ENCODE assay signal across 9 mouse cellular contexts in the genomic region with DNA sequence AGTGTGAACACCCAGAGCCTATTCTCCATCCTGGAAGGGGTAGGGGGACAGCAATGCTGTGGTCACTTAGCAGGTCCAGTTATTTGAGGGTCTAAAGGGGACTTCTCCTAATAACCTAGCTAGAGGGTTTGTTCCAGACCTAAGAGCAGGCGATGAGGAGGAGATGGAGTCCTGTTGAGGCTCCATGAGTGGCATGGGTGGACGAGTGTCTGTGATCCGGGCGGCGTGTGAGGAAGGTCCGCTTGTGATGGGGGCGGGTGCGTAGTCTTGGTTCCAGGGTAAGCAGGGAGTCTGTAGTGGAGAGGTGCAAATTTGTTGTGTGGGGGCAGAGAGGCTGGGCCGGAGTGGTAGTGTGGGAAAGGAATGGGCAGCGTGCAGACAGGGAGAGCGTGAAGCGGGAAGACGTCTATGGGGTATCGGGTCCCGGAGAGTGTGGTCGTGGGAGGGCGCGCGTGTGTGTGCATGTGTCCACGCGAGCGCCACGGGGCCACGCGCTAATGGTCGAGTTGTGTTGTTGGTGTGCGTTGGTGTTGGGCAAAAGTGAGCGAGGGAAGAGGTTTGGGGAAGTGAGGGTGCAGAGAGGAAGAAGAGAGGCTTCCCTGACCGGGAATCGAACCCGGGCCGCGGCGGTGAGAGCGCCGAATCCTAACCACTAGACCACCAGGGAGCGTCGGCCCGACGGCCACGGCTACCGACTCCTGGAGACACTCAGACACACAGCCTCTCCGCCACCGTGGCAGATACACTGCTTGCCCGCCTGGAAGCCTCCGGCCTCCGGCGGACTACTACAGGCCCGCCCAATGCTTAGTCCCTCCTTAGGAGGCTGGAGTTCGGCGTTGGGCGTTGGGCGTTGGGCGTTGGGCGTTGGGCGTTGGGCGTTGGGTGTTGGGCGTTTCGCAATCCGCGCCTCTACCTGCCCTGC. TPM values are rescaled to one million over a fixed set of nuclear protein-coding genes. Genes with fewer than 3 reads are reported as not detected.
A peak's percentile ranks its signal among the peaks of the same experiment; 100 is the strongest.
DNase-seq lines count a peak whose midpoint lies in the region; ATAC-seq and TF ChIP-seq lines count a peak whose summit lies in the region.
"Not testable (repeated sequence)": the region's sequence is repeated elsewhere in the genome, so short reads cannot be mapped to it uniquely, and the experiment has no call there.
"Had no signal": no experiment of that assay in that cellular context is flagged by ENCODE, and none has a peak within 500 bp of the region (broad histone marks: within the 10 kb centered on the region; RNA-seq: fewer than 3 reads in every experiment).

No protein-coding gene starts in this region.

- not testable (repeated sequence) for H3K27ac ChIP-seq in liver, embryonic 14.5 days

- 9% methylated on average over 38 of the region's 61 CpGs for WGBS in liver, embryonic 14.5 days (ENCODE audit: insufficient replicate concordance)

- H3K4me1 ChIP-seq in liver, embryonic 14.5 days (replicated peaks; ENCODE audit: control insufficient read depth in 2 of 2, insufficient read depth in 2 of 2, low read length in 1 of 2): not testable (repeated sequence)

- not testable (repeated sequence) for TF ChIP-seq EP300 in liver, embryonic 14.5 days (IDR thresholded peaks at IDR 0.05; ENCODE audit: low read depth)

- peak overlapping the region; percentile 10 to 36 for H3K4me3 ChIP-seq in liver, embryonic 14.5 days (ENCODE audit: insufficient read depth in 1 of 2, low read depth in 2 of 2, low read length in 2 of 2)

- not testable (repeated sequence) for H3K9ac ChIP-seq in liver, embryonic 14.5 days (replicated peaks)

- not testable (repeated sequence) for TF ChIP-seq CTCF in liver, embryonic 14.5 days (IDR thresholded peaks at IDR 0.05; ENCODE audit: low read depth)

- not testable (repeated sequence) for H3K9me3 ChIP-seq in liver, embryonic 14.5 days (ENCODE audit: control insufficient read depth, low read length)

- peak; percentile 61 to 71 for DNase-seq in B cell, adult 2 months
- peak; percentile 31 to 37 for DNase-seq in cerebellum, postnatal 36 days
- DNase-seq in frontal cortex, postnatal 10 days (ENCODE audit: low spot score in 2 of 2): peak; percentile 66 to 67
- peak; percentile 43 for DNase-seq in heart, postnatal 25 days (ENCODE audit: low spot score)
- peak; percentile 50 to 63 for DNase-seq in kidney, postnatal 4 days
- not testable (repeated sequence) for DNase-seq in liver, embryonic 14.5 days (ENCODE audit: low read depth in 3 of 3, low spot score in 3 of 3)
- DNase-seq in naive thymus-derived CD4-positive, alpha-beta T cell, adult 2 months (ENCODE audit: low read depth): peak; percentile 27
- DNase-seq in spleen, postnatal 36 days (ENCODE audit: low spot score in 2 of 2): peak; percentile 28 to 42

- not testable (repeated sequence) for H3K36me3 ChIP-seq in liver, embryonic 14.5 days (replicated peaks; ENCODE audit: control insufficient read depth, insufficient read depth, low read depth)

- H3K4me2 ChIP-seq in liver, embryonic 14.5 days (ENCODE audit: low read depth): peak overlapping the region; percentile 50

- peaks cover 15% of the 10 kb centered on the region for H3K27me3 ChIP-seq in liver, embryonic 14.5 days (ENCODE audit: control insufficient read depth, insufficient read depth, low read length)

- peak; percentile 78 for ATAC-seq in liver, embryonic 14.5 days (ENCODE audit: insufficient read depth)

- intact Hi-C loops in heart, postnatal 25 days (cut with DNase I): loop anchor here (2.0 kb wide), 1 partner anchor 17 kb away; no protein-coding TSS in a partner anchor

RNA-seq across cellular contexts. Expression of a gene that starts 0.9 kb away (rescaled TPM):
- 10 to 100 TPM; 12.5 to 15.6 TPM for total RNA-seq in heart, postnatal 25 days (2021)
- 12.7 and 14.6 TPM in 2 replicates for polyA plus RNA-seq in liver, embryonic 14.5 days (2012; rRNA removed)
- 19.2 and 24.6 TPM in 2 replicates for polyA plus RNA-seq in liver, embryonic 14.5 days (2014; fragmentation: Nextera tagmentation; extraction: Ambion mirVana)

RNA-seq across cellular contexts. Expression of a gene that starts 45.1 kb away (rescaled TPM):
- total RNA-seq in heart, postnatal 25 days (2021): under 1 TPM; 0.34 to 0.52 TPM
- 1.9 and 2.6 TPM in 2 replicates for polyA plus RNA-seq in liver, embryonic 14.5 days (2012; rRNA removed)
- 1.7 and 2.0 TPM in 2 replicates for polyA plus RNA-seq in liver, embryonic 14.5 days (2014; fragmentation: Nextera tagmentation; extraction: Ambion mirVana)
- total RNA-seq: left cerebral cortex, postnatal 10 days had no signal

RNA-seq across cellular contexts. Expression of a gene that starts 49.9 kb away (rescaled TPM):
- 1 to 10 TPM in 1 of 2 experiments, under 1 TPM in 1; 0.34 to 1.1 TPM for total RNA-seq in heart, postnatal 25 days (2021)
- polyA plus RNA-seq in liver, embryonic 14.5 days (2012; rRNA removed): 1.8 and 2.2 TPM in 2 replicates
- 1.9 and 2.6 TPM in 2 replicates for polyA plus RNA-seq in liver, embryonic 14.5 days (2014; fragmentation: Nextera tagmentation; extraction: Ambion mirVana)
